Mouse (Mus musculus): ENCODE data around the gene Acat1. TPM values are rescaled to one million over a fixed set of nuclear protein-coding genes. Genes with fewer than 3 reads are reported as not detected.

The Acat1 gene
- total and polyA plus RNA-seq, 3 experiments, result 23.2 to 163 (median 155) TPM

GRCm38 (mm10) chr9:53535416-53536320, 74.5 kb downstream of the Acat1 start:
- DNase-seq, result peak; percentile 16

Other genes starting within 250 kb of the Acat1 start
- 10 to 100 TPM; 11.2 to 11.5 TPM for gene Kdelc2, start 226.4 kb downstream of the Acat1 start, total RNA-seq (2021)
- gene Kdelc2, start 226.4 kb downstream of the Acat1 start, polyA plus RNA-seq (2012; rRNA removed), result 8.4 and 9.1 TPM in 2 replicates
- 1 to 10 TPM; 1.2 to 2.3 TPM for gene 4930550C14Rik, start 208.1 kb downstream of the Acat1 start, total RNA-seq (2021)
- gene 4930550C14Rik, start 208.1 kb downstream of the Acat1 start, polyA plus RNA-seq (2012; rRNA removed), result 0.09 TPM in 1 of 2 replicates, not detected in the other
- gene Atm, start 73.6 kb downstream of the Acat1 start, total RNA-seq (2021), result 10 to 100 TPM; 11.4 to 13.7 TPM
- gene Atm, start 73.6 kb downstream of the Acat1 start, polyA plus RNA-seq (2012; rRNA removed), result 0.27 and 0.35 TPM in 2 replicates
- gene Npat, start 73.3 kb downstream of the Acat1 start, total RNA-seq (2021), result 10 to 100 TPM; 11.6 to 13.0 TPM
- 0.72 and 0.97 TPM in 2 replicates for gene Npat, start 73.3 kb downstream of the Acat1 start, polyA plus RNA-seq (2012; rRNA removed)
- 10 to 100 TPM; 32.2 to 35.8 TPM for gene Cul5, start 59.6 kb upstream of the Acat1 start, total RNA-seq (2021)
- gene Cul5, start 59.6 kb upstream of the Acat1 start, polyA plus RNA-seq (2012; rRNA removed), result 6.5 and 7.5 TPM in 2 replicates
- 1 to 10 TPM in 1 of 2 experiments, under 1 TPM in 1; 0.43 to 1.1 TPM for gene Rab39, start 95.8 kb upstream of the Acat1 start, total RNA-seq (2021)
- gene Rab39, start 95.8 kb upstream of the Acat1 start, polyA plus RNA-seq (2012; rRNA removed), result 0.12 and 0.19 TPM in 2 replicates
- gene Slc35f2, start 161.2 kb upstream of the Acat1 start, total RNA-seq (2021), result 1 to 10 TPM in 1 of 2 experiments, under 1 TPM in 1; 0.61 to 1.3 TPM
- gene Slc35f2, start 161.2 kb upstream of the Acat1 start, polyA plus RNA-seq (2012; rRNA removed), result 0.70 and 0.97 TPM in 2 replicates
- not detected for gene Sln, start 239.8 kb upstream of the Acat1 start, total RNA-seq (2021)
- not detected in 2 replicates for gene Sln, start 239.8 kb upstream of the Acat1 start, polyA plus RNA-seq (2012; rRNA removed)

All from adrenal gland, adult 2 months (tissue).